Mouse (Mus musculus): ENCODE measurements around the gene Schip1. TPM values are rescaled to one million over a fixed set of nuclear protein-coding genes. Genes with fewer than 3 reads are reported as not detected.

Gene Schip1
- polyA plus RNA-seq, 1 experiment from 2014 or later: 33.2 TPM

DNA sequence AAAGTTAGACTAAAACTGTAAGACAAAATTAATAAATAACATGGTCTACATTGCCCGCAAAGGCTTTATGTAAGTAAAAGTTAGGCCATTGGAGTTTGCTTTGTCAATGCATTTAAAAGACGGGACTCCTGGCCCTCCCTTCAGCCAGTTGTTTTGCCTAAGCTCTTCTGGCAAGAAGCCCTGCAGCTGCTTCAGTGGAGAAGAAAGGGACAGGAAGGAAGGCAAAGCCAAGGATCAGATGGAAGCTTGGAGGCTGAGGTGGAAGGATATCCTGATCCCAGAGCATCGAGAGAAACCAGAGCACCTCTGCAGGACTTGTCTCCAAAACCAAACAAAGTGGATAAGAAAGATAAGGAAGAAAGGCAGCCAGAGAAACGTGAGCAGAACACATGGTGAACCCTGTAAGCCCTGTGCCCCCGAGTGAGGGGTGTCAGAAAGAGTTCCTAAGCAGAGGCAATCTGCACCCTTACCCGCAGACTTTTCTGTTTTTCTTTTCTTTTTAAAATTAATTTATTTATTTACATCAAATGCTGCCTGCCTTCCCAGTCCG, 442.2 kb downstream of the Schip1 start:
- Histone ChIP-seq H3K27me3 (ENCODE audit: control insufficient read depth, insufficient read depth, low read length) (no peaks in the 10 kb centered on the region), H3K36me3 (ENCODE audit: control insufficient read depth, insufficient read depth, low read length) (no peaks in the 10 kb centered on the region), H3K4me1 (ENCODE audit: control insufficient read depth, insufficient read depth, low read length) (peaks cover 6% of the 10 kb centered on the region), H3K9me3 (replicated peaks; ENCODE audit: control insufficient read depth, low read length) (no peaks in the 10 kb centered on the region), H3K27ac (ENCODE audit: low read length) (no peak overlapping the region), H3K4me3 (replicated peaks; ENCODE audit: low read length) (no peak overlapping the region), H3K4me2 (ENCODE audit: low read depth, low read length) (no peak overlapping the region), H3K9ac (ENCODE audit: low read length) (no peak overlapping the region)
- 34% methylated on average over 7 of the region's 7 CpGs for WGBS
- ATAC-seq (ENCODE audit: insufficient read depth, low FRiP score): peak; percentile 30; the same call in 1 of the 2 replicates

- Histone ChIP-seq H3K36me3 (ENCODE audit: control insufficient read depth, insufficient read depth, low read length) (no peaks in the 10 kb centered on the region), H3K4me1 (ENCODE audit: control insufficient read depth, insufficient read depth, low read length) (peaks cover 12% of the 10 kb centered on the region), H3K27ac (ENCODE audit: low read length) (peak overlapping the region; percentile 8; the same call in 1 of the 2 replicates), H3K9ac (ENCODE audit: low read length) (no peak overlapping the region), H3K27me3 (ENCODE audit: control insufficient read depth, insufficient read depth, low read length) (no peaks in the 10 kb centered on the region), H3K4me2 (ENCODE audit: low read depth, low read length) (no peak overlapping the region), H3K4me3 (replicated peaks; ENCODE audit: low read length) (no peak overlapping the region), H3K9me3 (replicated peaks; ENCODE audit: control insufficient read depth, low read length) (no peaks in the 10 kb centered on the region)
- 42% methylated on average over 6 of the region's 6 CpGs for WGBS
- peak; percentile 81 for ATAC-seq (ENCODE audit: insufficient read depth, low FRiP score)
Measured at GRCm38 (mm10) chr3:68508629-68509028, 444.0 kb downstream of the Schip1 start.

DNA sequence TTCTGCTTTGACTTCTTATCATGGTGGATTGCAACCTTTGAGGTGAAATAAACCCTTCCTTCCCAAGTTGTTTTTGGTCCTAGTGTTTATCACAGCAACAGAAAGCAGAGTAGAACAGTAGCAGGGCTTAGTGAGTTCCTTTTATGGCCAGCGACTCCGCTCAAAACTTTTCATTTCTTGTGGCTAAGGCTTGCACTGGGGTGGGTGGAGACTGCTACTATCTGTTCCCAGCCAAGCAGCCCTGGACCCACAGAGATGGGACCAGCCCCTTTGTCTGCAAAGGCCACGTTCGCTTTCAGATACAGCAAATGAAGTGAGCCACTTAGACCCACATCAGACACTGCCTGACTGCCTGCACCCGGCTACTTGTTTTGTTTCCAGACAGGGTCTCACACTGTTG, 446.3 kb downstream of the Schip1 start:
- ATAC-seq (ENCODE audit: insufficient read depth, low FRiP score): no peak
- no peak overlapping the region for H3K4me2 ChIP-seq (ENCODE audit: low read depth, low read length)
- peaks cover 12% of the 10 kb centered on the region for H3K4me1 ChIP-seq (ENCODE audit: control insufficient read depth, insufficient read depth, low read length)
- H3K9me3 ChIP-seq (replicated peaks; ENCODE audit: control insufficient read depth, low read length): no peaks in the 10 kb centered on the region
- H3K36me3 ChIP-seq (ENCODE audit: control insufficient read depth, insufficient read depth, low read length): no peaks in the 10 kb centered on the region
- H3K4me3 ChIP-seq (replicated peaks; ENCODE audit: low read length): no peak overlapping the region
- H3K27ac ChIP-seq (ENCODE audit: low read length): no peak overlapping the region
- 86% methylated on average over 5 of the region's 5 CpGs for WGBS
- H3K9ac ChIP-seq (ENCODE audit: low read length): no peak overlapping the region
- H3K27me3 ChIP-seq (ENCODE audit: control insufficient read depth, insufficient read depth, low read length): no peaks in the 10 kb centered on the region

GRCm38 (mm10) chr3:68511744-68512143, 447.1 kb downstream of the Schip1 start:
- WGBS: 80% methylated on average over 4 of the region's 4 CpGs
- Histone ChIP-seq H3K4me3 (replicated peaks; ENCODE audit: low read length) (no peak overlapping the region), H3K27ac (ENCODE audit: low read length) (no peak overlapping the region), H3K4me2 (ENCODE audit: low read depth, low read length) (no peak overlapping the region), H3K36me3 (ENCODE audit: control insufficient read depth, insufficient read depth, low read length) (no peaks in the 10 kb centered on the region), H3K9me3 (replicated peaks; ENCODE audit: control insufficient read depth, low read length) (no peaks in the 10 kb centered on the region), H3K9ac (ENCODE audit: low read length) (no peak overlapping the region), H3K27me3 (ENCODE audit: control insufficient read depth, insufficient read depth, low read length) (no peaks in the 10 kb centered on the region), H3K4me1 (ENCODE audit: control insufficient read depth, insufficient read depth, low read length) (peaks cover 9% of the 10 kb centered on the region)
- no peak for ATAC-seq (ENCODE audit: insufficient read depth, low FRiP score)

- H3K36me3 ChIP-seq (ENCODE audit: control insufficient read depth, insufficient read depth, low read length): no peaks in the 10 kb centered on the region
- H3K9ac ChIP-seq (ENCODE audit: low read length): no peak overlapping the region
- no peaks in the 10 kb centered on the region for H3K27me3 ChIP-seq (ENCODE audit: control insufficient read depth, insufficient read depth, low read length)
- no peak overlapping the region for H3K4me2 ChIP-seq (ENCODE audit: low read depth, low read length)
- no peaks in the 10 kb centered on the region for H3K9me3 ChIP-seq (replicated peaks; ENCODE audit: control insufficient read depth, low read length)
- no peak overlapping the region for H3K27ac ChIP-seq (ENCODE audit: low read length)
- WGBS: 56% methylated on average over 11 of the region's 11 CpGs
- peaks cover 6% of the 10 kb centered on the region; the same call in 1 of the 2 replicates for H3K4me1 ChIP-seq (ENCODE audit: control insufficient read depth, insufficient read depth, low read length)
- ATAC-seq (ENCODE audit: insufficient read depth, low FRiP score): no peak
- no peak overlapping the region for H3K4me3 ChIP-seq (replicated peaks; ENCODE audit: low read length)
Measured at GRCm38 (mm10) chr3:68512327-68512726, 447.7 kb downstream of the Schip1 start.

DNA sequence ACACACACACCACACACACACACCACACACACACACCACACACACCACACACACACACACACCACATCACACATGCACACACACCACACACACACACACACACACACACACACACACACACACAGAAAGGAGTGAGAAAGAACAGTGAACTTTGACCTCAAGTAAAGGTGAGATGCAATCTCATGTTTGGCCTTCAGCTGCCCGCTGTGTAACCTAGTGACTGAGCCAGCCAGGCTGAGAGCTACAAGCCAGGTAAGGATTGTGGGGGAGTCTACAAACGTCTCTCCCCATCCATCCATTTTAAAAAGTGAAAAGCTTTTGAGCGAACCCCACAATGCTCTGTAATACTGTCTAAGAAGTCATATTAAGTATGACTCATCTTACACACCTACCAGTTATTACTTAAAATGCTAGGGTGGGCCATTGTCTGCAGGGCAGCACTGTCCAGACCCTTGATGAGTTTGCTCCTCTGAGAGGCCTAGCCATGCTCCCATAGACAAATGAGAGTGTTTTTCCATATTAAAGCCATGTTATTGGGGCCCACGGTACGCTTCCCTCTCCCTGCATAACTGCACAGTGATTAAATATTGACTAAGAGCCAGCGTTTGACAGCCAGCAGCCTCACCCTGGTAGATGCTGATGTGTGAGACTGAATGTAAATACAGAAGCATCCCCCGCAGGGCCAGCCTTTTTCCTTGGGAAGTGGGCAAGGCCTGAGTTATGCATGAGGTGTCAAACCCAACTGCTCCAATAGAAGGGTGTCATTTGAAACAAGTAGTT, 448.9 kb downstream of the Schip1 start:
- no peak overlapping the region for H3K27ac ChIP-seq (ENCODE audit: low read length)
- H3K4me3 ChIP-seq (replicated peaks; ENCODE audit: low read length): no peak overlapping the region
- 38% methylated on average over 7 of the region's 7 CpGs for WGBS
- H3K4me2 ChIP-seq (ENCODE audit: low read depth, low read length): no peak overlapping the region
- H3K27me3 ChIP-seq (ENCODE audit: control insufficient read depth, insufficient read depth, low read length): no peaks in the 10 kb centered on the region
- H3K9ac ChIP-seq (ENCODE audit: low read length): no peak overlapping the region
- peaks cover 6% of the 10 kb centered on the region; the same call in 1 of the 2 replicates for H3K4me1 ChIP-seq (ENCODE audit: control insufficient read depth, insufficient read depth, low read length)
- peak; percentile 63; the same call in 1 of the 2 replicates for ATAC-seq (ENCODE audit: insufficient read depth, low FRiP score)
- H3K9me3 ChIP-seq (replicated peaks; ENCODE audit: control insufficient read depth, low read length): no peaks in the 10 kb centered on the region
- H3K36me3 ChIP-seq (ENCODE audit: control insufficient read depth, insufficient read depth, low read length): no peaks in the 10 kb centered on the region

DNA sequence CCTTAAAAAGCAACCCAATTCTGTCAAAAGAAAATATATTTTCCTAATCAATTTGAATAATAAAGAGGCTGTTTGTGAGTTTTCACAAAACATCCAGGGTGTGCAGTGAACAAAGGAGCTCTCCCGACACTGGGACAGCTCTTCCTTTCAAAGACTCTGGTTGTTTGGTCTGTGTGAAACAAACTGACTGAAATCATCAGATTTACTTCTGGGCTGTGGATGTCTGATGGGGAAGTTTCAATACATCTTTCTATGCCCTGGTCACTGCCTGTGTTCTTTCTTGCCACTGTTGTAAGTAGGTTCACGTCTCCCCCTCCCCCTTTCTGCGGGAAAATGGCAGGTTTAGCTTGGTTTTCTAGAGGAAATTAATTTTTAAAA, 449.5 kb downstream of the Schip1 start:
- Histone ChIP-seq H3K36me3 (ENCODE audit: control insufficient read depth, insufficient read depth, low read length) (no peaks in the 10 kb centered on the region), H3K9me3 (replicated peaks; ENCODE audit: control insufficient read depth, low read length) (no peaks in the 10 kb centered on the region), H3K4me3 (replicated peaks; ENCODE audit: low read length) (no peak overlapping the region), H3K4me2 (ENCODE audit: low read depth, low read length) (no peak overlapping the region), H3K4me1 (ENCODE audit: control insufficient read depth, insufficient read depth, low read length) (peaks cover 6% of the 10 kb centered on the region; the same call in 1 of the 2 replicates), H3K27ac (ENCODE audit: low read length) (no peak overlapping the region), H3K27me3 (ENCODE audit: control insufficient read depth, insufficient read depth, low read length) (no peaks in the 10 kb centered on the region), H3K9ac (ENCODE audit: low read length) (no peak overlapping the region)
- 75% methylated on average over 3 of the region's 3 CpGs for WGBS
- ATAC-seq (ENCODE audit: insufficient read depth, low FRiP score): no peak

- peaks cover 6% of the 10 kb centered on the region; the same call in 1 of the 2 replicates for H3K4me1 ChIP-seq (ENCODE audit: control insufficient read depth, insufficient read depth, low read length)
- WGBS: 79% methylated on average over 3 of the region's 3 CpGs
- no peak for ATAC-seq (ENCODE audit: insufficient read depth, low FRiP score)
Measured at GRCm38 (mm10) chr3:68514717-68515116, 450.1 kb downstream of the Schip1 start.

DNA sequence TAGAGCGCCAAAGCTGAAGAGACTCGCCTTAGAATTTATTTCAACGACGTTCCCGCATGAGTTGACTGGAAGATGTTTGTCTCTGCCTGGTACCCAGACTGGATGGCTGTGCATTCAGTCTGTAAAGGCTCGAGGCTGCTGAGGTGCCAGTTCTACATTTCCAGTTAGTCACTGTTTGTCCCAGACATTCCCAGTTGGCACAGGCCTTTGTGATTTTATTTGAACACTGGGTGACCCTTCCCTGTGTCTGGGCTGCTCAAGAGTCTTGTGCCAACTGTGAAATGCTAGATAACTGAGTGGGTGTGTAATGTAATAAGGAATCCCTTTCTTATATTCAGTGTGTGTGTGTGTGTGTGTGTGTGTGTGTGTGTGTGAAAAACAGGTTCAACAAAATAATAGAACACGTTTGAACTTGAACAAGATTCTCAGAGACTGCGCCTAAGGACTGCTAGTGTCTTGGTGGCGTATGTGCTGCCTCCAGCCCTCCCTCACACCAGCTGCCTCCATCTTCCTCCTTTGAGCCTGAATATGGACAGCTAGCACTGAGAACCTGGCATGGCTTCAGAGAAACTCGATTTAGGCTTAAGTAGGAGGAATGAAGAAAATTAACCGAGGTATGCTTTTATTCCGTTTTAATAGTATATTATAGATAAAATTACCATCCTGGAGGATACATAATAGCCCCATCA, 451.9 kb downstream of the Schip1 start:
- 78% methylated on average over 12 of the region's 12 CpGs for WGBS
- Histone ChIP-seq H3K4me3 (replicated peaks; ENCODE audit: low read length) (no peak overlapping the region), H3K9me3 (replicated peaks; ENCODE audit: control insufficient read depth, low read length) (no peaks in the 10 kb centered on the region), H3K4me2 (ENCODE audit: low read depth, low read length) (no peak overlapping the region), H3K9ac (ENCODE audit: low read length) (no peak overlapping the region), H3K27me3 (ENCODE audit: control insufficient read depth, insufficient read depth, low read length) (no peaks in the 10 kb centered on the region), H3K4me1 (ENCODE audit: control insufficient read depth, insufficient read depth, low read length) (peaks cover 6% of the 10 kb centered on the region; the same call in 1 of the 2 replicates), H3K27ac (ENCODE audit: low read length) (no peak overlapping the region), H3K36me3 (ENCODE audit: control insufficient read depth, insufficient read depth, low read length) (no peaks in the 10 kb centered on the region)
- ATAC-seq (ENCODE audit: insufficient read depth, low FRiP score): no peak

More at GRCm38 (mm10) chr3:68514717-68515116, 450.1 kb downstream of the Schip1 start:
- Histone ChIP-seq H3K4me2 (ENCODE audit: low read depth, low read length) (no peak overlapping the region), H3K9me3 (replicated peaks; ENCODE audit: control insufficient read depth, low read length) (no peaks in the 10 kb centered on the region), H3K4me3 (replicated peaks; ENCODE audit: low read length) (no peak overlapping the region), H3K27me3 (ENCODE audit: control insufficient read depth, insufficient read depth, low read length) (no peaks in the 10 kb centered on the region), H3K27ac (ENCODE audit: low read length) (no peak overlapping the region), H3K36me3 (ENCODE audit: control insufficient read depth, insufficient read depth, low read length) (no peaks in the 10 kb centered on the region), H3K9ac (ENCODE audit: low read length) (no peak overlapping the region)

All from stomach, embryonic 16.5 days (tissue).